Mouse (Mus musculus): ENCODE measurements around the gene Rbp3. TPM values are rescaled to one million over a fixed set of nuclear protein-coding genes. Genes with fewer than 3 reads are reported as not detected.
A peak's percentile ranks its signal among the peaks of the same experiment; 100 is the strongest.

Gene Rbp3
- polyA plus RNA-seq, 1 experiment from 2014 or later, result 0.12 TPM

GRCm38 (mm10) chr14:33991971-33992370 is 38.2 kb downstream of the Rbp3 start:
- no peak overlapping the region for H3K4me2 ChIP-seq
- no peak overlapping the region for H3K9ac ChIP-seq (ENCODE audit: low read depth, low read length)
- ATAC-seq (replicated peaks; ENCODE audit: low FRiP score) (no peak), DNase-seq (ENCODE audit: low spot score) (no peak)
- no peaks in the 10 kb centered on the region for H3K4me1 ChIP-seq (replicated peaks; ENCODE audit: control insufficient read depth, insufficient read depth, low read length)
- 59% methylated on average over 4 of the region's 4 CpGs for WGBS
- H3K27ac ChIP-seq (ENCODE audit: low read depth, low read length), result no peak overlapping the region
- H3K4me3 ChIP-seq (ENCODE audit: low read depth, low read length), result no peak overlapping the region
- H3K36me3 ChIP-seq (ENCODE audit: control insufficient read depth, insufficient read depth, low read length), result no peaks in the 10 kb centered on the region
- no peaks in the 10 kb centered on the region for H3K27me3 ChIP-seq (replicated peaks; ENCODE audit: control insufficient read depth, insufficient read depth, low read length)
- H3K9me3 ChIP-seq (ENCODE audit: control insufficient read depth, low read length), result no peaks in the 10 kb centered on the region

GRCm38 (mm10) chr14:33993051-33993450 is 39.2 kb downstream of the Rbp3 start:
- no peaks in the 10 kb centered on the region for H3K27me3 ChIP-seq (replicated peaks; ENCODE audit: control insufficient read depth, insufficient read depth, low read length)
- H3K4me3 ChIP-seq (ENCODE audit: low read depth, low read length), result no peak overlapping the region
- no peak for DNase-seq (ENCODE audit: low spot score)
- no peak overlapping the region for H3K4me2 ChIP-seq
- WGBS, result 88% methylated on average over 9 of the region's 9 CpGs
- no peaks in the 10 kb centered on the region for H3K4me1 ChIP-seq (replicated peaks; ENCODE audit: control insufficient read depth, insufficient read depth, low read length)
- no peaks in the 10 kb centered on the region for H3K36me3 ChIP-seq (ENCODE audit: control insufficient read depth, insufficient read depth, low read length)
- ATAC-seq (replicated peaks; ENCODE audit: low FRiP score), result no peak
- H3K9ac ChIP-seq (ENCODE audit: low read depth, low read length), result no peak overlapping the region
- H3K27ac ChIP-seq (ENCODE audit: low read depth, low read length), result no peak overlapping the region
- no peaks in the 10 kb centered on the region for H3K9me3 ChIP-seq (ENCODE audit: control insufficient read depth, low read length)

- no peaks in the 10 kb centered on the region for H3K9me3 ChIP-seq (ENCODE audit: control insufficient read depth, low read length)
- no peak overlapping the region for H3K4me3 ChIP-seq (ENCODE audit: low read depth, low read length)
- H3K4me2 ChIP-seq, result no peak overlapping the region
- H3K27me3 ChIP-seq (replicated peaks; ENCODE audit: control insufficient read depth, insufficient read depth, low read length), result no peaks in the 10 kb centered on the region
- H3K27ac ChIP-seq (ENCODE audit: low read depth, low read length), result no peak overlapping the region
- no peaks in the 10 kb centered on the region for H3K4me1 ChIP-seq (replicated peaks; ENCODE audit: control insufficient read depth, insufficient read depth, low read length)
- no peak for DNase-seq (ENCODE audit: low spot score)
- ATAC-seq (replicated peaks; ENCODE audit: low FRiP score), result no peak
- H3K9ac ChIP-seq (ENCODE audit: low read depth, low read length), result no peak overlapping the region
- H3K36me3 ChIP-seq (ENCODE audit: control insufficient read depth, insufficient read depth, low read length), result no peaks in the 10 kb centered on the region
- WGBS, result 78% methylated on average over 6 of the region's 6 CpGs
Observed at GRCm38 (mm10) chr14:33993521-33994289, 39.9 kb downstream of the Rbp3 start.

- no peaks in the 10 kb centered on the region for H3K4me1 ChIP-seq (replicated peaks; ENCODE audit: control insufficient read depth, insufficient read depth, low read length)
- H3K4me3 ChIP-seq (ENCODE audit: low read depth, low read length), result no peak overlapping the region
- DNase-seq (ENCODE audit: low spot score) (peak; percentile 28), ATAC-seq (replicated peaks; ENCODE audit: low FRiP score) (no peak)
- no peak overlapping the region for H3K4me2 ChIP-seq
- WGBS, result 56% methylated on average over 6 of the region's 6 CpGs
- H3K9ac ChIP-seq (ENCODE audit: low read depth, low read length), result no peak overlapping the region
- H3K36me3 ChIP-seq (ENCODE audit: control insufficient read depth, insufficient read depth, low read length), result no peaks in the 10 kb centered on the region
- no peak overlapping the region for H3K27ac ChIP-seq (ENCODE audit: low read depth, low read length)
- no peaks in the 10 kb centered on the region for H3K27me3 ChIP-seq (replicated peaks; ENCODE audit: control insufficient read depth, insufficient read depth, low read length)
- no peaks in the 10 kb centered on the region for H3K9me3 ChIP-seq (ENCODE audit: control insufficient read depth, low read length)
Observed at GRCm38 (mm10) chr14:33997427-33997826, 43.6 kb downstream of the Rbp3 start.

GRCm38 (mm10) chr14:34000076-34000475 is 46.3 kb downstream of the Rbp3 start:
- ATAC-seq (replicated peaks; ENCODE audit: low FRiP score) (no peak), DNase-seq (ENCODE audit: low spot score) (peak; percentile 14)
- Histone ChIP-seq H3K27me3 (replicated peaks; ENCODE audit: control insufficient read depth, insufficient read depth, low read length) (no peaks in the 10 kb centered on the region), H3K4me2 (no peak overlapping the region), H3K9ac (ENCODE audit: low read depth, low read length) (no peak overlapping the region), H3K36me3 (ENCODE audit: control insufficient read depth, insufficient read depth, low read length) (no peaks in the 10 kb centered on the region), H3K4me3 (ENCODE audit: low read depth, low read length) (no peak overlapping the region), H3K27ac (ENCODE audit: low read depth, low read length) (no peak overlapping the region), H3K9me3 (ENCODE audit: control insufficient read depth, low read length) (no peaks in the 10 kb centered on the region), H3K4me1 (replicated peaks; ENCODE audit: control insufficient read depth, insufficient read depth, low read length) (no peaks in the 10 kb centered on the region)

- no peak for ATAC-seq (replicated peaks; ENCODE audit: low FRiP score)
- Histone ChIP-seq H3K4me2 (no peak overlapping the region), H3K9me3 (ENCODE audit: control insufficient read depth, low read length) (no peaks in the 10 kb centered on the region), H3K36me3 (ENCODE audit: control insufficient read depth, insufficient read depth, low read length) (no peaks in the 10 kb centered on the region), H3K9ac (ENCODE audit: low read depth, low read length) (no peak overlapping the region), H3K4me1 (replicated peaks; ENCODE audit: control insufficient read depth, insufficient read depth, low read length) (no peaks in the 10 kb centered on the region), H3K27me3 (replicated peaks; ENCODE audit: control insufficient read depth, insufficient read depth, low read length) (no peaks in the 10 kb centered on the region), H3K4me3 (ENCODE audit: low read depth, low read length) (no peak overlapping the region), H3K27ac (ENCODE audit: low read depth, low read length) (no peak overlapping the region)
- peak; percentile 7 for DNase-seq (ENCODE audit: low spot score)
Observed at GRCm38 (mm10) chr14:34001445-34001844, 47.6 kb downstream of the Rbp3 start.

- H3K9me3 ChIP-seq (ENCODE audit: control insufficient read depth, low read length), result no peaks in the 10 kb centered on the region
- ATAC-seq (replicated peaks; ENCODE audit: low FRiP score), result no peak
- H3K4me2 ChIP-seq, result no peak overlapping the region
- H3K27ac ChIP-seq (ENCODE audit: low read depth, low read length), result no peak overlapping the region
- H3K27me3 ChIP-seq (replicated peaks; ENCODE audit: control insufficient read depth, insufficient read depth, low read length), result no peaks in the 10 kb centered on the region
- no peak overlapping the region for H3K4me3 ChIP-seq (ENCODE audit: low read depth, low read length)
- H3K36me3 ChIP-seq (ENCODE audit: control insufficient read depth, insufficient read depth, low read length), result no peaks in the 10 kb centered on the region
- WGBS, result 75% methylated on average over 5 of the region's 5 CpGs
- H3K4me1 ChIP-seq (replicated peaks; ENCODE audit: control insufficient read depth, insufficient read depth, low read length), result no peaks in the 10 kb centered on the region
- DNase-seq (ENCODE audit: low spot score), result peak; percentile 14
- H3K9ac ChIP-seq (ENCODE audit: low read depth, low read length), result no peak overlapping the region
Observed at GRCm38 (mm10) chr14:34002358-34002757, 48.6 kb downstream of the Rbp3 start.

Other genes starting within 250 kb of the Rbp3 start
- 23.9 and 25.9 TPM in 2 replicates for gene Gdf10, start 30.4 kb upstream of the Rbp3 start, polyA plus RNA-seq (2014; fragmentation: Nextera tagmentation; extraction: Ambion mirVana)
- 17.4 and 18.4 TPM in 2 replicates for gene Gdf2, start 13.0 kb upstream of the Rbp3 start, polyA plus RNA-seq (2014; fragmentation: Nextera tagmentation; extraction: Ambion mirVana)
- 0.08 TPM in 1 of 2 replicates, not detected in the other for gene Zfp488, start 24.8 kb downstream of the Rbp3 start, polyA plus RNA-seq (2014; fragmentation: Nextera tagmentation; extraction: Ambion mirVana)
- not detected in 2 replicates for gene Gm30083, start 61.2 kb downstream of the Rbp3 start, polyA plus RNA-seq (2014; fragmentation: Nextera tagmentation; extraction: Ambion mirVana)
- gene Gm5460, start 62.8 kb downstream of the Rbp3 start, polyA plus RNA-seq (2014; fragmentation: Nextera tagmentation; extraction: Ambion mirVana), result not detected in 2 replicates
- gene Antxrl, start 98.7 kb downstream of the Rbp3 start, polyA plus RNA-seq (2014; fragmentation: Nextera tagmentation; extraction: Ambion mirVana), result not detected in 2 replicates
- 0.14 and 0.27 TPM in 2 replicates for gene Anxa8, start 132.0 kb downstream of the Rbp3 start, polyA plus RNA-seq (2014; fragmentation: Nextera tagmentation; extraction: Ambion mirVana)
- not detected in 2 replicates for gene A630023A22Rik, start 148.8 kb downstream of the Rbp3 start, polyA plus RNA-seq (2014; fragmentation: Nextera tagmentation; extraction: Ambion mirVana)
- 0.04 and 0.06 TPM in 2 replicates for gene Npy4r, start 198.5 kb downstream of the Rbp3 start, polyA plus RNA-seq (2014; fragmentation: Nextera tagmentation; extraction: Ambion mirVana)
- gene Gprin2, start 247.7 kb downstream of the Rbp3 start, polyA plus RNA-seq (2014; fragmentation: Nextera tagmentation; extraction: Ambion mirVana), result 0.03 and 0.16 TPM in 2 replicates